Mouse (Mus musculus): ENCODE data around the gene Msl3. TPM values are rescaled to one million over a fixed set of nuclear protein-coding genes. Genes with fewer than 3 reads are reported as not detected.
"Not testable (repeated sequence)": the region's sequence is repeated elsewhere in the genome, so short reads cannot be mapped to it uniquely, and the experiment has no call there.

The Msl3 gene
- polyA plus RNA-seq (2012; rRNA removed): 10.4 and 13.3 TPM in 2 replicates

GRCm38 (mm10) chrX:168673525-168674406, at the start of gene Msl3:
Msl3 (minus strand) TSS chrX:168673898.
- WGBS: 31% methylated on average over 88 of the region's 88 CpGs
- TF ChIP-seq CTCF (IDR thresholded peaks at IDR 0.05; ENCODE audit: insufficient read depth, low read length) (no peak), POLR2A (IDR thresholded peaks at IDR 0.05; ENCODE audit: borderline replicate concordance, extremely low read depth, low read depth, low read length) (peak; percentile 57; the same call in 1 of the 2 replicates)
- H3K4me1 ChIP-seq (ENCODE audit: control insufficient read depth, insufficient read depth, low read length): peaks cover 2% of the 10 kb centered on the region; the same call in 1 of the 2 replicates
- peak; percentile 71 for DNase-seq
- H3K4me3 ChIP-seq (replicated peaks; ENCODE audit: extremely low read depth, low read depth, low read length): peak within 1 kb of the TSS; percentile 94

GRCm38 (mm10) chrX:168717969-168718368, 44.3 kb upstream of the Msl3 start:
- TF ChIP-seq POLR2A (IDR thresholded peaks at IDR 0.05; ENCODE audit: borderline replicate concordance, extremely low read depth, low read depth, low read length) (no peak), CTCF (IDR thresholded peaks at IDR 0.05; ENCODE audit: insufficient read depth, low read length) (no peak)
- H3K4me1 ChIP-seq (ENCODE audit: control insufficient read depth, insufficient read depth, low read length): no peaks in the 10 kb centered on the region
- no peak overlapping the region for H3K4me3 ChIP-seq (replicated peaks; ENCODE audit: extremely low read depth, low read depth, low read length)
- DNase-seq: no peak
- WGBS: 57% methylated on average over 2 of the region's 2 CpGs

GRCm38 (mm10) chrX:168674407-168674962, 787 bp upstream of the Msl3 start:
- TF ChIP-seq CTCF (IDR thresholded peaks at IDR 0.05; ENCODE audit: insufficient read depth, low read length) (no peak), POLR2A (IDR thresholded peaks at IDR 0.05; ENCODE audit: borderline replicate concordance, extremely low read depth, low read depth, low read length) (no peak)
- WGBS: 39% methylated on average over 10 of the region's 10 CpGs
- DNase-seq: no peak
- Histone ChIP-seq H3K4me3 (replicated peaks; ENCODE audit: extremely low read depth, low read depth, low read length) (peak overlapping the region; percentile 73), H3K4me1 (ENCODE audit: control insufficient read depth, insufficient read depth, low read length) (peaks cover 2% of the 10 kb centered on the region; the same call in 1 of the 2 replicates)

- no peak for TF ChIP-seq CTCF (IDR thresholded peaks at IDR 0.05; ENCODE audit: insufficient read depth, low read length)
- no peak; the same call in 1 of the 2 replicates for TF ChIP-seq POLR2A (IDR thresholded peaks at IDR 0.05; ENCODE audit: borderline replicate concordance, extremely low read depth, low read depth, low read length)
- Histone ChIP-seq H3K4me1 (ENCODE audit: control insufficient read depth, insufficient read depth, low read length) (peaks cover 2% of the 10 kb centered on the region; the same call in 1 of the 2 replicates), H3K4me3 (replicated peaks; ENCODE audit: extremely low read depth, low read depth, low read length) (peak overlapping the region; percentile 94)
- peak; percentile 9 for DNase-seq
- 30% methylated on average over 31 of the region's 31 CpGs for WGBS
Observed at GRCm38 (mm10) chrX:168672913-168673524, 679 bp downstream of the Msl3 start.

- peak; percentile 34 for DNase-seq
- 25% methylated on average over 9 of the region's 9 CpGs for WGBS
Observed at GRCm38 (mm10) chrX:168672425-168672824, 1.3 kb downstream of the Msl3 start.

GRCm38 (mm10) chrX:168663982-168664689, 9.6 kb downstream of the Msl3 start:
- no peak for DNase-seq
- no peak overlapping the region for H3K4me3 ChIP-seq (replicated peaks; ENCODE audit: extremely low read depth, low read depth, low read length)
- peak; percentile 12; the same call in 1 of the 2 replicates for TF ChIP-seq CTCF (IDR thresholded peaks at IDR 0.05; ENCODE audit: insufficient read depth, low read length)
- no peak for TF ChIP-seq POLR2A (IDR thresholded peaks at IDR 0.05; ENCODE audit: borderline replicate concordance, extremely low read depth, low read depth, low read length)
- 59% methylated on average over 12 of the region's 12 CpGs for WGBS
- H3K4me1 ChIP-seq (ENCODE audit: control insufficient read depth, insufficient read depth, low read length): no peaks in the 10 kb centered on the region

More at GRCm38 (mm10) chrX:168672425-168672824, 1.3 kb downstream of the Msl3 start:
- TF ChIP-seq POLR2A (IDR thresholded peaks at IDR 0.05; ENCODE audit: borderline replicate concordance, extremely low read depth, low read depth, low read length): no peak
- no peak for TF ChIP-seq CTCF (IDR thresholded peaks at IDR 0.05; ENCODE audit: insufficient read depth, low read length)
- Histone ChIP-seq H3K4me3 (replicated peaks; ENCODE audit: extremely low read depth, low read depth, low read length) (peak overlapping the region; percentile 94), H3K4me1 (ENCODE audit: control insufficient read depth, insufficient read depth, low read length) (peaks cover 2% of the 10 kb centered on the region; the same call in 1 of the 2 replicates)

GRCm38 (mm10) chrX:168660236-168660635, 13.5 kb downstream of the Msl3 start:
- H3K4me3 ChIP-seq (replicated peaks; ENCODE audit: extremely low read depth, low read depth, low read length): no peak overlapping the region
- DNase-seq: no peak
- WGBS: 57% methylated on average over 4 of the region's 4 CpGs
- no peaks in the 10 kb centered on the region for H3K4me1 ChIP-seq (ENCODE audit: control insufficient read depth, insufficient read depth, low read length)
- no peak for TF ChIP-seq POLR2A (IDR thresholded peaks at IDR 0.05; ENCODE audit: borderline replicate concordance, extremely low read depth, low read depth, low read length)
- TF ChIP-seq CTCF (IDR thresholded peaks at IDR 0.05; ENCODE audit: insufficient read depth, low read length): no peak

- not testable (repeated sequence) for H3K4me3 ChIP-seq (replicated peaks; ENCODE audit: extremely low read depth, low read depth, low read length); H3K4me1 ChIP-seq (ENCODE audit: control insufficient read depth, insufficient read depth, low read length); DNase-seq
- WGBS: 50% methylated on average over 4 of the region's 4 CpGs
Observed at GRCm38 (mm10) chrX:168659803-168660202, 13.9 kb downstream of the Msl3 start.

- TF ChIP-seq POLR2A (IDR thresholded peaks at IDR 0.05; ENCODE audit: borderline replicate concordance, extremely low read depth, low read depth, low read length): no peak
- TF ChIP-seq CTCF (IDR thresholded peaks at IDR 0.05; ENCODE audit: insufficient read depth, low read length): no peak
- Histone ChIP-seq H3K4me1 (ENCODE audit: control insufficient read depth, insufficient read depth, low read length) (no peaks in the 10 kb centered on the region), H3K4me3 (replicated peaks; ENCODE audit: extremely low read depth, low read depth, low read length) (no peak overlapping the region)
- WGBS: 88% methylated on average over 3 of the region's 3 CpGs
- no peak for DNase-seq
Observed at GRCm38 (mm10) chrX:168659275-168659674, 14.4 kb downstream of the Msl3 start.
